Mouse (Mus musculus): ENCODE data around the gene Slc38a5.

DNA sequence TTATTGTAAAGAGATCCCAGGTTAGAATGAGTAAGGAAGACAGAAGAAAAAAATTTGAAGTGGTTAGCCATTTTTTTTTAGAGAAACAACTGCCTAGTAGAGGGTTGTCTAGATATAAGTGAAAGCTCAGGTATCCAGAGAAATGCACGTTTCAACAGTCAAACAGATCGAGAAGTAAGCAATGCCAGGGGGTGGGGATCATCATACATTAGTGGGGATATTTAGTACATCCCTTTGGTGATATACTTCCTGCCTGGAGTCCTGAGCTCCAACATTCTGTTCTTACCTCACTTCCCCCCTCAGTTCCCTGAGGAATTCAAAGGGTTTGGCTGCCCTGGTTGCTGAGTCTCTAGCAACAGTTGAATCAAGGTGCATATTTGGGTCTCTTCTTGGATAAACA lies 56.2 kb downstream of the Slc38a5 start, which contains the start of gene Ssxb10:
- TF ChIP-seq CTCF (IDR thresholded peaks at IDR 0.05; ENCODE audit: control insufficient read depth, insufficient read depth, insufficient read length): no peak
- no peak for TF ChIP-seq MYOG (IDR thresholded peaks at IDR 0.05; ENCODE audit: control insufficient read depth, extremely low read depth, insufficient read length)
- no peak for TF ChIP-seq USF1 (IDR thresholded peaks at IDR 0.05; ENCODE audit: low read depth)
- no peak for TF ChIP-seq MAX (IDR thresholded peaks at IDR 0.05)

Measured in C2C12 (cell line).